In genomic region chr12:75309756-75310155, GRCm38 (mm10) we compare ENCODE assay signal across 8 mouse cellular contexts. TPM values are rescaled to one million over a fixed set of nuclear protein-coding genes. Genes with fewer than 3 reads are reported as not detected.
DNase-seq lines count a peak whose midpoint lies in the region; ATAC-seq and TF ChIP-seq lines count a peak whose summit lies in the region.

No protein-coding gene starts in this region.

- TF ChIP-seq CTCF in thymus, adult 2 months (IDR thresholded peaks at IDR 0.05; ENCODE audit: borderline replicate concordance, control insufficient read depth, extremely low read depth, insufficient read depth, low read length, poor library complexity): no peak

- no peak for ATAC-seq in embryonic facial prominence, embryonic 13.5 days (ENCODE audit: insufficient number of reproducible peaks, insufficient read depth, low FRiP score, low TSS enrichment, low read depth)
- ATAC-seq in limb, embryonic 12.5 days (ENCODE audit: insufficient number of reproducible peaks, insufficient read depth, low FRiP score, low TSS enrichment, low read depth): no peak
- ATAC-seq in neural tube, embryonic 13.5 days (ENCODE audit: low read depth): no peak

- peak overlapping the region; percentile 59 for H3K4me3 ChIP-seq in embryonic facial prominence, embryonic 13.5 days
- peak overlapping the region; percentile 21 for H3K4me3 ChIP-seq in limb, embryonic 12.5 days (replicated peaks)
- H3K4me3 ChIP-seq in neural tube, embryonic 13.5 days: peak overlapping the region; percentile 50
- no peak overlapping the region for H3K4me3 ChIP-seq in thymus, adult 2 months (ENCODE audit: control insufficient read depth, insufficient read depth, low read length)

- no peaks in the 10 kb centered on the region for H3K9me3 ChIP-seq in embryonic facial prominence, embryonic 13.5 days
- H3K9me3 ChIP-seq in limb, embryonic 12.5 days: no peaks in the 10 kb centered on the region
- no peaks in the 10 kb centered on the region for H3K9me3 ChIP-seq in neural tube, embryonic 13.5 days

- no peaks in the 10 kb centered on the region for H3K36me3 ChIP-seq in embryonic facial prominence, embryonic 13.5 days
- H3K36me3 ChIP-seq in limb, embryonic 12.5 days: no peaks in the 10 kb centered on the region
- H3K36me3 ChIP-seq in neural tube, embryonic 13.5 days: no peaks in the 10 kb centered on the region
- H3K36me3 ChIP-seq in thymus, adult 2 months (ENCODE audit: control insufficient read depth, insufficient read depth, low read length): no peaks in the 10 kb centered on the region

- TF ChIP-seq POLR2A in thymus, adult 2 months (IDR thresholded peaks at IDR 0.05; ENCODE audit: control insufficient read depth, extremely low read depth, insufficient read depth, low read length, poor library complexity): no peak

- no peak overlapping the region for H3K27ac ChIP-seq in embryonic facial prominence, embryonic 13.5 days
- no peak overlapping the region for H3K27ac ChIP-seq in limb, embryonic 12.5 days
- peak overlapping the region; percentile 10; the same call in 1 of the 2 replicates for H3K27ac ChIP-seq in neural tube, embryonic 13.5 days (replicated peaks)
- no peak overlapping the region for H3K27ac ChIP-seq in thymus, adult 2 months (ENCODE audit: control insufficient read depth, insufficient read depth, low read length)

- WGBS in embryonic facial prominence, embryonic 13.5 days: 40% methylated on average over 6 of the region's 6 CpGs
- WGBS in limb, embryonic 12.5 days: 41% methylated on average over 6 of the region's 6 CpGs
- WGBS in neural tube, embryonic 13.5 days: 50% methylated on average over 6 of the region's 6 CpGs
- 36% methylated on average over 6 of the region's 6 CpGs for WGBS in thymus, adult 2 months

- no peaks in the 10 kb centered on the region; the same call in 1 of the 2 replicates for H3K27me3 ChIP-seq in embryonic facial prominence, embryonic 13.5 days
- H3K27me3 ChIP-seq in limb, embryonic 12.5 days: no peaks in the 10 kb centered on the region
- no peaks in the 10 kb centered on the region; the same call in 1 of the 2 replicates for H3K27me3 ChIP-seq in neural tube, embryonic 13.5 days
- peaks cover 5% of the 10 kb centered on the region for H3K27me3 ChIP-seq in thymus, adult 2 months (ENCODE audit: control insufficient read depth, insufficient read depth, low read length)

- peak overlapping the region; percentile 90 for H3K4me2 ChIP-seq in embryonic facial prominence, embryonic 13.5 days
- peak overlapping the region; percentile 80 for H3K4me2 ChIP-seq in limb, embryonic 12.5 days
- peak overlapping the region; percentile 90 for H3K4me2 ChIP-seq in neural tube, embryonic 13.5 days

- DNase-seq in 3134 (ENCODE audit: extremely low read depth, insufficient read length, low spot score): peak; percentile 49
- peak; percentile 58 for DNase-seq in heart, postnatal 4 days
- DNase-seq in right cerebral cortex, adult 2 months (ENCODE audit: low spot score in 2 of 2): no peak
- no peak for DNase-seq in thymus, adult 2 months
- no peak for DNase-seq in frontal cortex, postnatal 25 days (ENCODE audit: low spot score in 2 of 2)

- peaks cover 9% of the 10 kb centered on the region for H3K4me1 ChIP-seq in embryonic facial prominence, embryonic 13.5 days
- H3K4me1 ChIP-seq in limb, embryonic 12.5 days (replicated peaks): peaks cover 14% of the 10 kb centered on the region; the same call in 1 of the 2 replicates
- peaks cover 17% of the 10 kb centered on the region for H3K4me1 ChIP-seq in neural tube, embryonic 13.5 days (replicated peaks)
- peaks cover 10% of the 10 kb centered on the region; the same call in 1 of the 2 replicates for H3K4me1 ChIP-seq in thymus, adult 2 months (replicated peaks; ENCODE audit: control insufficient read depth, insufficient read depth, low read length)

- no peak overlapping the region for H3K9ac ChIP-seq in embryonic facial prominence, embryonic 13.5 days
- H3K9ac ChIP-seq in limb, embryonic 12.5 days (replicated peaks): no peak overlapping the region
- H3K9ac ChIP-seq in neural tube, embryonic 13.5 days: no peak overlapping the region

RNA-seq across cellular contexts. Expression of gene Rhoj, which starts 1.6 kb away (rescaled TPM):
- 34.0 and 42.6 TPM in 2 replicates for polyA plus RNA-seq in embryonic facial prominence, embryonic 13.5 days (2015; fragmentation: Nextera tagmentation; extraction: Ambion mirVana)
- total RNA-seq in heart, postnatal 4 days (2021): 10 to 100 TPM; 42.7 to 43.7 TPM
- 32.7 and 33.0 TPM in 2 replicates for polyA plus RNA-seq in limb, embryonic 12.5 days (2016; fragmentation: Nextera tagmentation; extraction: Ambion mirVana)
- 35.7 and 37.2 TPM in 2 replicates for polyA plus RNA-seq in neural tube, embryonic 13.5 days (2015; fragmentation: Nextera tagmentation; extraction: Ambion mirVana)
- 5.1 and 5.9 TPM in 2 replicates for polyA plus RNA-seq in thymus, adult 2 months (2012; rRNA removed)

Comparison
In these comparisons a context has a peak if more than half of its experiments do, and no peak if none do; other contexts are left out.
1. DNase-seq: peak in 3134 (single experiment) and heart, postnatal 4 days (single experiment); none in right cerebral cortex, adult 2 months (0 of 2), thymus, adult 2 months (single experiment) and frontal cortex, postnatal 25 days (0 of 2).
2. Peak in every context shown above with its lines, with median percentiles within 50 percentile points of each other: H3K4me2 ChIP-seq.